Mouse (Mus musculus) C2C12 (cell line): ENCODE measurements around the gene Mgll. TPM values are rescaled to one million over a fixed set of nuclear protein-coding genes. Genes with fewer than 3 reads are reported as not detected.

Experiments used
- H3K27me3 ChIP-seq: one replicate; pipeline ENCODE4 v1.6.1; 2011; ENCODE audit not compliant: control insufficient read depth, insufficient read depth, insufficient read length
- H3K36me3 ChIP-seq: one replicate; pipeline ENCODE4 v1.6.1; 2011; ENCODE audit not compliant: control insufficient read depth, insufficient read depth
- H3K4me3 ChIP-seq: one replicate; pipeline ENCODE4 v1.5.1; 2011; ENCODE audit warnings: mild to moderate bottlenecking, control low read depth; ENCODE audit not compliant: poor library complexity, insufficient read depth, severe bottlenecking
- H3K79me2 ChIP-seq: one replicate; pipeline ENCODE4 v1.6.1; 2011; ENCODE audit not compliant: control insufficient read depth, insufficient read depth
- H3K79me3 ChIP-seq: one replicate; pipeline ENCODE4 v1.6.1; 2011; ENCODE audit warnings: low read depth, control low read depth
- H3ac ChIP-seq: one replicate; pipeline ENCODE3; 2011; ENCODE audit warnings: low read depth; ENCODE audit not compliant: control insufficient read depth, insufficient read length
- CEBPB ChIP-seq: IDR thresholded peaks from one replicate; pipeline ENCODE4 v1.6.1; 2011; ENCODE audit warnings: low read depth, mild to moderate bottlenecking, control low read depth, moderate library complexity
- CTCF ChIP-seq: IDR thresholded peaks from one replicate; pipeline ENCODE4 v1.5.1; 2011; ENCODE audit not compliant: control insufficient read depth, insufficient read depth, insufficient read length
- FOSL1 ChIP-seq: IDR thresholded peaks from one replicate; pipeline ENCODE4 v1.8.0; 2011; ENCODE audit warnings: mild to moderate bottlenecking, low read length; ENCODE audit not compliant: poor library complexity, insufficient read depth, severe bottlenecking
- MAX ChIP-seq: IDR thresholded peaks from one replicate; pipeline ENCODE4 v1.6.1; 2011; ENCODE audit warnings: mild to moderate bottlenecking, control low read depth
- MYOD1 ChIP-seq: IDR thresholded peaks from one replicate; pipeline ENCODE4 v1.6.1; 2011; ENCODE audit warnings: low read depth; ENCODE audit not compliant: control insufficient read depth, insufficient read length
- MYOG ChIP-seq: IDR thresholded peaks from one replicate; pipeline ENCODE4 v1.6.1; 2011; ENCODE audit not compliant: control insufficient read depth, insufficient read length; ENCODE audit errors: extremely low read depth
- USF1 ChIP-seq: IDR thresholded peaks from one replicate; pipeline ENCODE4 v1.6.1; 2011; ENCODE audit warnings: low read depth, mild to moderate bottlenecking, control low read depth, moderate library complexity
- polyA plus RNA-seq: library from polyadenylated mRNA; unstranded; fragments of >200 nt; fragmentation: generic; extraction: Trizol; gene quantifications from one replicate; pipeline ENCODE4 v1.2.1, GENCODE M21; 2012; ENCODE audit warnings: missing spikeins

The Mgll gene
- polyA plus RNA-seq, 1 experiment: 1.3 TPM

- no peaks in the 10 kb centered on the region for H3K79me2 ChIP-seq
- H3K79me3 ChIP-seq: no peaks in the 10 kb centered on the region
- H3K27me3 ChIP-seq: no peaks in the 10 kb centered on the region
- H3K4me3 ChIP-seq: peak overlapping the region; percentile 87
- TF ChIP-seq MYOD1 (no peak), USF1 (no peak), MYOG (no peak), CTCF (no peak), CEBPB (no peak), MAX (no peak), FOSL1 (no peak)
- H3ac ChIP-seq: no peak overlapping the region
- no peaks in the 10 kb centered on the region for H3K36me3 ChIP-seq
Measured at GRCm38 (mm10) chr6:88840211-88840610, 116.0 kb downstream of the Mgll start.

- Histone ChIP-seq H3ac (peak overlapping the region; percentile 85), H3K79me3 (no peaks in the 10 kb centered on the region)
- TF ChIP-seq CEBPB (no peak), MAX (no peak), FOSL1 (no peak), MYOD1 (no peak), CTCF (no peak), MYOG (no peak), USF1 (no peak)
Measured at GRCm38 (mm10) chr6:88840791-88841513, 116.7 kb downstream of the Mgll start.

GRCm38 (mm10) chr6:88841514-88841780, 117.2 kb downstream of the Mgll start:
- Histone ChIP-seq H3ac (peak overlapping the region; percentile 85), H3K79me2 (no peaks in the 10 kb centered on the region), H3K79me3 (no peaks in the 10 kb centered on the region), H3K27me3 (no peaks in the 10 kb centered on the region), H3K4me3 (peak overlapping the region; percentile 87), H3K36me3 (no peaks in the 10 kb centered on the region)
- no peak for TF ChIP-seq FOSL1
- no peak for TF ChIP-seq MAX
- no peak for TF ChIP-seq USF1
- no peak for TF ChIP-seq MYOG
- no peak for TF ChIP-seq CEBPB

More at GRCm38 (mm10) chr6:88840791-88841513, 116.7 kb downstream of the Mgll start:
- H3K79me2 ChIP-seq: no peaks in the 10 kb centered on the region
- no peaks in the 10 kb centered on the region for H3K27me3 ChIP-seq
- H3K4me3 ChIP-seq: peak overlapping the region; percentile 87
- no peaks in the 10 kb centered on the region for H3K36me3 ChIP-seq

- no peaks in the 10 kb centered on the region for H3K27me3 ChIP-seq
- TF ChIP-seq FOSL1 (no peak), MAX (peak; percentile 48), CEBPB (no peak), MYOG (no peak), MYOD1 (no peak), CTCF (peak; percentile 95)
- no peaks in the 10 kb centered on the region for H3K79me3 ChIP-seq
- peak within 1 kb of the TSS; percentile 85 for H3ac ChIP-seq
- peak within 1 kb of the TSS; percentile 87 for H3K4me3 ChIP-seq
- H3K36me3 ChIP-seq: no peaks in the 10 kb centered on the region
- H3K79me2 ChIP-seq: no peaks in the 10 kb centered on the region
Measured at GRCm38 (mm10) chr6:88841781-88842689, 117.8 kb downstream of the Mgll start, which contains the start of gene Abtb1. TSS of gene Abtb1 (minus strand) at chr6:88841984.

DNA sequence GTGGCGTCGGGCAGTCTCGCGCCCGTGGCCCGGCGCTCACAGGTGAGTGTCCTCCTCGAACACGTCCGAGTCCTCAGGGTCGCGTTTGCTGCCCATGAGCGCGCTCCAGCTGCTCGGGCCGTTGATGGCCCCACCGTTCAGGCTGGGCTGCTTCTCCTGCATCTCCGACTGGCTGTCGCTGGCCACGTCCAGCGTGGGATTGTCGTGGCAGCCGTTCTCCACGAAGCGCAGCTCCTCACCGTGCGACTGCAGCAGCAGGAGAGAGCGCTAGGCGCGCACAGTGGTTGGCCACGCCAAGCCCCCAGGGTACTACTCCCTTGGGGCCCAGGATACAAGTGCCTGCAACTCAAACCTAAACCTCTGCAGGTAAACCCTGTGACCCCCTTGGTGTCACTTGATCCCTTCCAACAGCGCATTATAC, 118.5 kb downstream of the Mgll start:
- TF ChIP-seq USF1 (no peak), CEBPB (no peak), CTCF (no peak), FOSL1 (no peak), MYOD1 (no peak), MAX (no peak), MYOG (no peak)
- H3K27me3 ChIP-seq: no peaks in the 10 kb centered on the region

GRCm38 (mm10) chr6:88843241-88843640, 119.0 kb downstream of the Mgll start:
- Histone ChIP-seq H3K36me3 (no peaks in the 10 kb centered on the region), H3ac (no peak overlapping the region), H3K79me2 (no peaks in the 10 kb centered on the region), H3K4me3 (no peak overlapping the region), H3K79me3 (no peaks in the 10 kb centered on the region), H3K27me3 (no peaks in the 10 kb centered on the region)
- TF ChIP-seq MYOG: no peak
- TF ChIP-seq MAX: no peak
- TF ChIP-seq USF1: no peak
- TF ChIP-seq CEBPB: no peak
- no peak for TF ChIP-seq MYOD1
- no peak for TF ChIP-seq FOSL1
- TF ChIP-seq CTCF: no peak

More for the DNA sequence above, 118.5 kb downstream of the Mgll start:
- peak overlapping the region; percentile 40 for H3K4me3 ChIP-seq
- H3K36me3 ChIP-seq: no peaks in the 10 kb centered on the region
- peak overlapping the region; percentile 64 for H3ac ChIP-seq
- no peaks in the 10 kb centered on the region for H3K79me2 ChIP-seq
- H3K79me3 ChIP-seq: no peaks in the 10 kb centered on the region
